Mouse (Mus musculus) granulocyte monocyte progenitor cell, adult 5-6 weeks (primary cell): ENCODE results near the gene Unc5a. TPM values are rescaled to one million over a fixed set of nuclear protein-coding genes. Genes with fewer than 3 reads are reported as not detected.
A peak's percentile ranks its signal among the peaks of the same experiment; 100 is the strongest.

Experiments used
- ATAC-seq: replicated peaks from 2 replicates; pipeline ENCODE4 v1.8.0; 2016; ENCODE audit warnings: mild to moderate bottlenecking, moderate TSS enrichment, inconsistent platforms; ENCODE audit not compliant: poor library complexity, severe bottlenecking
- total RNA-seq, 2 experiments: library from RNA; stranded (forward) in 1 of 2; stranded (reverse) in 1 of 2; fragments of 200-712, 200-1000 nt in 1 of 2; fragments of >200 nt in 1 of 2; fragmentation: Nextera tagmentation in 1 of 2; gene quantifications; 2 replicates each; pipeline ENCODE4 v1.2.3; 2014 to 2017

Unc5a gene
- total RNA-seq (2014; fragmentation: Nextera tagmentation) (not detected in 2 replicates), total RNA-seq (2017) (0.30 TPM in 1 of 2 replicates, not detected in the other)

DNA sequence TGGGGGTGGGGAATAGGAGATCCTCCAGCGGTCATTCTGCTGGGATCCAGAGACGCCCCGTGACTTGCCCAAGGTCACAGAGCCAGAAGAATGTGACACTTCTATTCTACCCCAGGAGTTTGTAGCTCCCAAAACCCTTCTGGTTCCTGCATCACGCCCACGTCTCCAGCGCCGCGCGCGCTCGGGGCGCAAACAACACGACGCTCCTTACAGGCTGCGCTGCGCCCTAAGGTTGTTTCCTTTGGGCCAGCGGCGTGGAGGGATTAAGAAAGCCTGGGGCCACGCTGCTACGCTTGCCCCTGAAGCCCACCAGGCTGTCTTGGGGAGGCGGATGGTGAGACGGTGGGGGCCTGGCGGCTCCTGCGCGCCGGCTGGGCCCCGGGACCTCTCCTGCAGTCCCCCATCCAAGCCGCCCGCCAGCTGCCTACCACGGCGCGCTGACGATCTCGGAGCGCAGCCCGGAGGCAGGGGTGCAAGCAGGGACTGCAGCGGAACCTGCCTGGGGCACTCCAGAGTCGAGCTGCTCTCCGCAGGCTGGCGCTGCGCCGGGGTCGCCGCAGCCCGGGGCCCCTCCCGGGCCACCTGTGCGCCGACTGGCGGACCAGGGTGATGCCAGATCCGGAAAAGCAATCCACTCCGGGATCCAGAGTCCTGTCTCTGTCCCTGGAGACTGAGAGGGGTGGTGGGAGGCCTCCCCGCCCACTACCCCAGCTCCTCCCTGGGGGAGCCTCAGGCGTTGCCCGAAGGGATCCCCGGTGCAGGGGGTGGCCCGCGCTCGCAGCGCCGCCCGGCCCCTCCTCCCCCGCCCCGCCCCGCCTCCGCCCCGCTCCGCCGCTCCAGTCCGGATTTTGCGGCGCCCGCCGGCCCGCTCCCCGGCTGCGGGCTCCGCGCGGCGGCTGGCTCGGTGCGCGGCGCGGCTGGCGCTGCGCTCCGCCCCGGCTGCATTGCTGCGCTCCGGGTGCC lies at the start of gene Unc5a:
Gene Unc5a, plus strand, starts transcription at position 881 of the 963 bp plus-strand sequence.
- ATAC-seq = peak; percentile 11; the same call in 1 of the 2 replicates

DNA sequence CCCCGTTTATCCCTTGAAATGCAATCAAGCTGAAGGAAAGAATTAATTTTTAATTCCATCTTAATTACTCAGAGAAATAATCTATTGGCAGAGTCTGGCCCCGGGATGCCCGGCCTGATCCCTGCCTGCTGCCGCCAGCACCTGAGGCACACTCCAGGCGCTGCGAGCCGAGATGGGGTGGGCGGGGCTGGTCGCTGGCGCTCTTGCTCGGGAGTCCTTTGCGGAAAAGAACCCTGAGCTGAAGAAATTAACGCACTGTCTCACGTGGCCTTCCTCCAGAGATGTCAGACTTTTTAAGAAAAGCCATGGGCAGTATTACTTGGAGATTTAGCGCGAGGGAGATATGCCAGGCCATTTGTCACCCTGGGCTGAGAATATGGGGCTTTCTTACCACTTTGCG lies 37.2 kb upstream of the Unc5a start:
- ATAC-seq = no peak

DNA sequence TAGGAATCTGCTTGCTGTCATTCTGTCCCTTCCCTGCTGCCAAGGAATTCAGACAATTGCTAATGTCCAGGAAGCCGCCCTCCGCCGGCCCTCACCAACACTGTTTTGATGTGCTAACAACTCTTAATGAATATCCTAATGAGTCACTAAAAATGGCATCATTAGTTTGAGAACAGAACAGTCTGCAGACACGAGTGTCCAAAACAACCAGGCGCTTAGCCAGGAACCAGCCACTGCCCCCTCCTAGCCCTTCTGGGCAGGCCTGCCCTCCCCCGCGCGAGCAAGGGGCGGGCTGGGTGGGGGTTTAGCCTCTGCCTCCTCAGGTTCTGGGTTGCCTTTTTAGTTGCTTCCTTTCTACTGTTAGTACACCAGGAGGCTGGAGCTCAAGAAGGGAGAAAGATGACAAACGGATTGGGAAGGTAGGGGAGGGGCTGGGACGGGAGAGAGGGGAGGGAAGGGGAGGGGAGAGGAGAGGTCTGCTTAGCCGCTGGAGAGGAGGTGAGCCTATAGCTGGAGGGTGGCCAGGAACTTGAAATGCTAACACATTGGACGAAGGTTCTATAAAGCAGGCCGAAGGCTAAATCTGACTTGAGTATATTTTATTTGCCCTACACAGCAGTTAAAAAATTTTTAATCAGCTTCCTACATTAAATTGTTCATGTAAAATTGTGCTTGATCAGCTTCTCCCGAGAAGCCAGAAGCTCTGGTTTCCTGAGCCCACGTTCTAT lies 36.2 kb upstream of the Unc5a start:
- ATAC-seq = no peak

GRCm38 (mm10) chr13:54916644-54917043 lies 32.6 kb upstream of the Unc5a start:
- no peak for ATAC-seq

- peak; percentile 79 for ATAC-seq
Observed at GRCm38 (mm10) chr13:54918910-54919309, 30.3 kb upstream of the Unc5a start.

GRCm38 (mm10) chr13:54919666-54920065 lies 29.5 kb upstream of the Unc5a start:
- no peak for ATAC-seq

- no peak for ATAC-seq
Observed at GRCm38 (mm10) chr13:54921700-54922099, 27.5 kb upstream of the Unc5a start.

- ATAC-seq = no peak
Observed at GRCm38 (mm10) chr13:54923705-54924104, 25.5 kb upstream of the Unc5a start.

DNA sequence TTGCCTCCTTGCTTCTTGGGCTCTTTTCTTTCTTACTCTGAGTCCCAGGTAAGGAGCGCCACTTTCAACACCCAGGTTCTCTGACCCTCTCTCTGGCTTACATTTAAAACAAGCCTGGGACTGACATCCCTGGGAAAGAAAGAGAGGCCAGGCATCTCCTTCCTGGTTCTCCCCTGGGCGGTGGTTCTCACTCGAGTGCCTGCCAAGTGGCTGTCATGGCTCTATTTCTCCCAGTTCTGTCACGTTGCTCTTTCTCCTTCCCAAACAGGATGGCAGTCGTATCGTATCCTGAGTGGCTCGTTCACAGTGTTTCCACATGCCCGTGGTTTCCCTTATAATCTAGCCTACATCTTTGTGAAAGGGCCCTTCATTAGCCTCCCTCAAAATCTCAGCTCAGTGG lies 23.7 kb upstream of the Unc5a start:
- ATAC-seq = no peak

DNA sequence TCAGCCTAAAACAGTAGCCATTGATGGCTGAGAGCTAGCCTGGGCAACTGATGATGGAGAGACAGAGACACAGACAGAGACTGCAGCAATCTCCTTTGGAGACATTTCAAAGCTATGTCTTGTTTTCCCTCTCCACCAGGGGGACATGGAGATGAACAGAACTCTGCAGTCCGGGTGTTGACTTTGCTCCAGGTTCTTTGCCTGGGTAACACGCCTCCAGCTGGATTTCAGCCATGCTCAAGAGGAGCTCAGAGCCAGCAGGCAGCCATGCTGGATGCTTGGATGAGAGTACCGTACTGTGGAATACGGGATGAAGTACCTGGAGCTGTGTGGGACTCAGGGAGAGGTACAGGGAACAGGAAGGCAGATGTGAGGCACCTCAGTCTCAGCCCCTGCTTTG lies 22.6 kb upstream of the Unc5a start:
- ATAC-seq = no peak

DNA sequence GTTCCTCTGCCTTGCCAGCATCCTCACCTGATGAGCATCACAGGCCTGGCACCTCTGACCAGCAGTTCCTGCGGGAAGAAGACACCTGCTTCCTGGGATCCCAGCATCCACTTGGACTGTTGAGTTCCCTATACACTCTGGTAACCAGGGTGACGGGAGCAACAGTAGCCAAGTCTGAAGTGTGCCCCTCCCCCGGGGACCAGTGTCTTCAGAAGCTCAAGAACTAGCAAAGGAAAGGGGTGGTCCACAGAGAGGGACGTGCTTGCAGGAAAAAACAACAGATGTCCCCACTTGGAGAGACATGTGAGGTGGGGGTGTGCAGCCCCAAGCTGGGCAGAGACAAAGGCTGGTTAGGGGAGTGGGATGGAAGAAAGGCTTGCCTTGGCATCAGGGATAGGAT lies 19.1 kb upstream of the Unc5a start:
- ATAC-seq = no peak

DNA sequence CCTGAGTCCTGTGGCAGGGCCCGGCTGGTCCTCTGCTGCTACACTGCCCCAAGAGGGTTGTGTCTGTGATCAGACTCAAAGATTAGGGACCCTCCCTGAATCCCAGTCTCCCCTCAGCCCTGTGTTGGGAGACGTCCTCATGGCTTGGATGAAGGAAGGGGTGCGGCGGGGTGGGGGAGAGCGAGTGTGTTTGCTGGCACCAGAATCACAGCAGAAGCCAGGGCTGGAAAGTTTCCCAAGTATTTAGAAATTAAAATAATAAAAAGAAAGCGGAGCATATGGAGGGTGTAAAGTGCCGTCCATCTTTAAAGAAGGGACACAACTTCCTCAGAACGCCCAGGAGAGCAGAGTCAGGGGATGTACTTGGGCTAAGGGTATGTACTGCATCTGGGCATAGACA lies 14.3 kb upstream of the Unc5a start:
- no peak for ATAC-seq

DNA sequence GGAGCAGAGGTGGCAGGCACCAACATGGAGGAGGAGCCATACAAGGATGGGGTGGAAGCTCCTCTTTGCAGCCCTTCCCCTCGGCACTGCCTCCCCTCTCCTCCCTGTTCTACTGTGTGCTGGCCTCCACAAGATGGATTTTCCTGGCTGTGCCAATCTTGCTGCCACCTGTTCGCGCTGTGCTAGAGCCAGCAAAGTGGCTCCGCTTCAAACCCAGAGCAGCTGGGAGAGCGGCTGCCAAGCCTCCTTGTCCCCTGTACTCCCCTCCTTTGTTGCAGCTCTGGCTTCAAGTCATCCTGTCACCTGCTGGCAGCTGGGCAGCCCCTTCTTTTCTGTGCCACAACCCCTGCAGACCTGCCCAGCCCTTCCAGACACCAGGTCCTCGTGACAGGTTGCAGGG lies 13.0 kb upstream of the Unc5a start:
- no peak for ATAC-seq

DNA sequence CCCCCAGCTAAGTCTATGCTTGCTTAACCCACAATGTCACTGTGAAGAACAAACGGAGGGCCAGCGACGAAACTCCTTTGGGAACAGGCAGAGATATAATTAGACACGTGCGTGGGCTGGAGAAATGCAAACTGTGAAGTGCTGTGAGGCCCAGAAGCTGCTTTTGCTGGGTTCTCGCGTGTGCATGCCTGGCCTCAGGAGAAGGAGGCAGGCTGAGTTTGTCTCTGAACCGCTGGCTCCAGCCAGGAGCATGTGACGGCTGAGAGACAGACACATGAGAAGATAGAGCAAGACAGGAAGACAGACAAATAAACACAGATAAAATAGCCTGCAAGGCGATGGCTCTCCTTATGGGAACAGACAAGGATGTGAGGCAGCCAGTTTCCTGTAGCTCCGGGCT lies 11.3 kb upstream of the Unc5a start:
- ATAC-seq = no peak

GRCm38 (mm10) chr13:54938493-54938892 lies 10.7 kb upstream of the Unc5a start:
- no peak for ATAC-seq

DNA sequence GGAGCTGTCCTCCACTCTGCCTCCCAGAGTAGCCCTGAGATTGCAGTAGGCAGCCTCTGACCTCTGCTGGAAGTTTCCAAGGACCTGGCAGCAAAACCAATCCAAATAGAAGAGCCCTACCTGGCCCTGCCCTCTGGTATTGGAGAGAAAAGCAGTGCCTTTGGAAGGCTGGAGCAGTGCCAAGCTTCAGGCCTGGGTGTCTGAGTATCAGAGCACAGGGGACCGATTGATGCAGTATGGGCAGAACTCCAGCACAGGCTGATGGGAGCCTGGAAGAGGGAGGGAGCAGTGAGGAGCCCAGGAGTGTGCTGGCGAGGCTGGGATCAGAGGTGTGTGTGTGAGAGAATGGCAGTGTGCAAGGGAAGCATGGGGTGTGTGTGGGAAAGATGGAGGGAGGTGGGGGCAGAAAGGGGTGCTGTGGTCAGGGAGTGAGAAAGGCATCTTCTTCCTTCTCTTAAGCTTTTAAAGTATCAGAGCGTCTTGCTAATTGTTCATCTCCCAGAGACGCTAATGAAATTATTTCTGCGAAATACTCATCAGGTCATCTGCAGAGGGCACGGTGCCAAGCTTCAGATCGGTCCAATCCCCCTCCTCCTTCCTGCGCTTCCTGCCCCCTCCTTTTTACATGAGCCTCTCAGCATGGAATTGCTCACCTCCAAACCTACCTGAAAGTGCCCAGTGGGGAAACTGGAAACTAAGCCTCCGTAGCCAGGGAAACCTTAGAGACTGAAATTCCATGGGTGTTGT lies 4.6 kb upstream of the Unc5a start:
- no peak for ATAC-seq

- ATAC-seq = no peak
Observed at GRCm38 (mm10) chr13:54945332-54945731, 3.9 kb upstream of the Unc5a start.

DNA sequence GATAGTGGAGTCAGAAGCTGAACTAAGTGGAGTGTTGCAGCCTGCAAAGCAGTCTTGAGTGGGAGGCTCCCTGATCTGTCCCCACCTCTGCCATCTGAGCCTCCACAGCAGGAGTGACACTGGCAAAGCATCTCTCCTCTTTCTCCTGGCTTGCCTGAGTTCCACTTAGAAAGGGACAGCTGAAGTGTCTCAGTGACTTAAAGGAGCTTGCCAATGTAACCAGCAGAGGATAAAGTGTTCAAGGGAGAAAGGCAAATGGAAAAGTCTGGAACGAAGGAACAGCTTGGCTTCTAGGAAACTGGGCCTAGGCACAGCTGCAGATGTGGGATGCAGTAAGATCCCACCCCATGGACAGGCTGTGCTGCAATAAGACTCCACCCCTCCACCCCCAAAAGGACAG lies 2.8 kb upstream of the Unc5a start:
- ATAC-seq = no peak

DNA sequence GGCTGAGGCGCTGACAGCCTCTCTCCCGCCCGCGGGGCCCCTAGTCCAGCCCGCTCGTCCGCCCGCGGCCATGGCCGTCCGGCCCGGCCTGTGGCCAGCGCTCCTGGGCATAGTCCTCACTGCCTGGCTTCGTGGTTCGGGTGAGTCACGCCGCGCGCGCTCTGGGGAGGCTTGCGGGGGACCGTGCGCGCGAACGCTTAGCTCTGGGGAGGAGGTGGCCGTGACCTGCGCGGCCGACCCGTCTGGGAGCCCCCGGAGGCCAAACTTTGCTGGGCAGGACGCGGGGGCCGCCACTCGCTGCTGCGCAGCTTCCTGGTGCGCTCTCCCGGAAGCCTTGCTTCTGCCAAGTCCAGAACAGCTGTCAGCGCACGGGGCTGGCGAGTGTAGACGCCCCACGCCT lies 381 bp downstream of the Unc5a start:
- ATAC-seq = no peak; the same call in 1 of the 2 replicates

GRCm38 (mm10) chr13:54950131-54950530 lies 920 bp downstream of the Unc5a start:
- no peak for ATAC-seq

- no peak for ATAC-seq
Observed at GRCm38 (mm10) chr13:54951166-54951565, 2.0 kb downstream of the Unc5a start.
